ENCODE assay signal across 18 mouse cellular contexts in genomic region chr9:8977775-8978174, GRCm38 (mm10). TPM values are rescaled to one million over a fixed set of nuclear protein-coding genes. Genes with fewer than 3 reads are reported as not detected.
A peak's percentile ranks its signal among the peaks of the same experiment; 100 is the strongest.
DNase-seq lines count a peak whose midpoint lies in the region; ATAC-seq and TF ChIP-seq lines count a peak whose summit lies in the region.
"Had no signal": no experiment of that assay in that cellular context is flagged by ENCODE, and none has a peak within 500 bp of the region (broad histone marks: within the 10 kb centered on the region; RNA-seq: fewer than 3 reads in every experiment).

No protein-coding gene starts in this region.

- no peak overlapping the region for H3K27ac ChIP-seq in hindbrain, embryonic 16.5 days (ENCODE audit: low read depth, low read length)
- H3K27ac ChIP-seq in hindbrain, embryonic 11.5 days (ENCODE audit: low read depth, low read length), result no peak overlapping the region
- H3K27ac ChIP-seq in heart, embryonic 11.5 days (ENCODE audit: low read depth, low read length), result no peak overlapping the region
- H3K27ac ChIP-seq: liver, embryonic 15.5 days had no signal

- no peak for TF ChIP-seq CTCF in brain, embryonic 14.5 days (IDR thresholded peaks at IDR 0.05; ENCODE audit: borderline replicate concordance, extremely low read depth, insufficient read depth, insufficient read length)

- no peak overlapping the region for H3K9ac ChIP-seq in hindbrain, embryonic 16.5 days (ENCODE audit: low read depth, low read length)
- H3K9ac ChIP-seq in hindbrain, embryonic 11.5 days (ENCODE audit: low read depth, low read length), result no peak overlapping the region
- no peak overlapping the region for H3K9ac ChIP-seq in heart, embryonic 11.5 days (ENCODE audit: low read depth, low read length)
- H3K9ac ChIP-seq: liver, embryonic 15.5 days had no signal

- no peak overlapping the region for H3K4me2 ChIP-seq in hindbrain, embryonic 16.5 days (ENCODE audit: low read length)
- H3K4me2 ChIP-seq in hindbrain, embryonic 11.5 days (replicated peaks; ENCODE audit: low read depth, low read length), result no peak overlapping the region
- H3K4me2 ChIP-seq in heart, embryonic 11.5 days, result no peak overlapping the region
- H3K4me2 ChIP-seq: liver, embryonic 15.5 days had no signal

- peak; percentile 63; the same call in 1 of the 2 replicates for ATAC-seq in hindbrain, embryonic 16.5 days
- no peak for ATAC-seq in hindbrain, embryonic 11.5 days (ENCODE audit: low FRiP score)
- ATAC-seq in heart, embryonic 11.5 days (replicated peaks; ENCODE audit: insufficient number of reproducible peaks, low FRiP score, low TSS enrichment), result no peak
- ATAC-seq: intestine, postnatal 0 days had no signal

- no peak for TF ChIP-seq POLR2A in brain, embryonic 14.5 days (IDR thresholded peaks at IDR 0.05; ENCODE audit: borderline replicate concordance, extremely low read depth, insufficient read depth, insufficient read length, poor library complexity, severe bottlenecking)

- no peaks in the 10 kb centered on the region for H3K27me3 ChIP-seq in hindbrain, embryonic 16.5 days (replicated peaks; ENCODE audit: control insufficient read depth, insufficient read depth, low read length)
- H3K27me3 ChIP-seq in hindbrain, embryonic 11.5 days (ENCODE audit: control insufficient read depth, insufficient read depth, low read length), result no peaks in the 10 kb centered on the region
- no peaks in the 10 kb centered on the region for H3K27me3 ChIP-seq in heart, embryonic 11.5 days (ENCODE audit: control insufficient read depth, insufficient read depth, low read length)
- H3K27me3 ChIP-seq: liver, embryonic 15.5 days had no signal

- no peaks in the 10 kb centered on the region for H3K36me3 ChIP-seq in hindbrain, embryonic 16.5 days (ENCODE audit: control insufficient read depth, insufficient read depth, low read length)
- no peaks in the 10 kb centered on the region for H3K36me3 ChIP-seq in hindbrain, embryonic 11.5 days (ENCODE audit: control insufficient read depth, insufficient read depth, low read length)
- H3K36me3 ChIP-seq in heart, embryonic 11.5 days (ENCODE audit: control insufficient read depth, insufficient read depth, low read length), result no peaks in the 10 kb centered on the region
- H3K36me3 ChIP-seq: liver, embryonic 15.5 days had no signal

- no peaks in the 10 kb centered on the region for H3K9me3 ChIP-seq in hindbrain, embryonic 16.5 days (ENCODE audit: control insufficient read depth, low read length)
- no peaks in the 10 kb centered on the region for H3K9me3 ChIP-seq in hindbrain, embryonic 11.5 days (ENCODE audit: control insufficient read depth, low read length)
- H3K9me3 ChIP-seq in heart, embryonic 11.5 days (replicated peaks; ENCODE audit: control insufficient read depth, low read length), result no peaks in the 10 kb centered on the region
- H3K9me3 ChIP-seq: liver, embryonic 15.5 days had no signal

- H3K4me3 ChIP-seq in hindbrain, embryonic 16.5 days (ENCODE audit: low read length), result no peak overlapping the region
- no peak overlapping the region for H3K4me3 ChIP-seq in hindbrain, embryonic 11.5 days (ENCODE audit: low read depth, low read length)
- no peak overlapping the region for H3K4me3 ChIP-seq in heart, embryonic 11.5 days (ENCODE audit: low read depth, low read length)
- H3K4me3 ChIP-seq: liver, embryonic 15.5 days; myocyte had no signal

- no peak for DNase-seq in hindbrain, embryonic 11.5 days (ENCODE audit: low spot score)
- peak; percentile 62 for DNase-seq in brain, embryonic 14.5 days (ENCODE audit: low read depth)
- peak; percentile 11 to 24 for DNase-seq in frontal cortex, postnatal 10 days (ENCODE audit: low spot score in 2 of 2)
- DNase-seq in right cerebral cortex, adult 2 months (ENCODE audit: low spot score in 2 of 2), result peak; percentile 65 to 69
- no peak for DNase-seq in adrenal gland, postnatal 36 days
- DNase-seq in spleen, postnatal 36 days (ENCODE audit: low spot score in 2 of 2), result no peak
- DNase-seq: B cell, adult 2 months; cerebellum, adult 8-10 months; lung, postnatal 4 days had no signal

- no peaks in the 10 kb centered on the region for H3K4me1 ChIP-seq in hindbrain, embryonic 16.5 days (ENCODE audit: control insufficient read depth, insufficient read depth, low read depth, low read length)
- H3K4me1 ChIP-seq in hindbrain, embryonic 11.5 days (replicated peaks; ENCODE audit: control insufficient read depth, insufficient read depth, low read length), result no peaks in the 10 kb centered on the region
- H3K4me1 ChIP-seq in heart, embryonic 11.5 days (ENCODE audit: control insufficient read depth, insufficient read depth, low read length), result no peaks in the 10 kb centered on the region
- H3K4me1 ChIP-seq: liver, embryonic 15.5 days had no signal

- 49% methylated on average over 2 of the region's 2 CpGs for WGBS in hindbrain, embryonic 16.5 days
- WGBS in hindbrain, embryonic 11.5 days, result 61% methylated on average over 2 of the region's 2 CpGs
- WGBS in heart, embryonic 11.5 days (ENCODE audit: insufficient replicate concordance), result 66% methylated on average over 2 of the region's 2 CpGs

RNA-seq across cellular contexts. Expression of gene Gm16485, which starts 6.2 kb away (rescaled TPM):
- 0.40 and 0.53 TPM in 2 replicates for polyA plus RNA-seq in hindbrain, embryonic 16.5 days (2015; fragmentation: Nextera tagmentation; extraction: Ambion mirVana)
- polyA plus RNA-seq in hindbrain, embryonic 11.5 days (2014; fragmentation: Nextera tagmentation; extraction: Ambion mirVana), result 0.06 TPM in 1 of 2 replicates, not detected in the other
- polyA plus RNA-seq in brain, embryonic 14.5 days (2012; rRNA removed), result 0.57 and 1.00 TPM in 2 replicates
- not detected for total RNA-seq in adrenal gland, postnatal 36 days (2021)
- polyA plus RNA-seq in heart, embryonic 11.5 days (2014; fragmentation: Nextera tagmentation; extraction: Ambion mirVana), result not detected in 2 replicates
- total RNA-seq: ES-E14 had no signal
- polyA plus RNA-seq: gonadal fat pad, adult 2 months; heart, embryonic 16.5 days; limb, embryonic 11.5 days; liver, embryonic 15.5 days; myocyte had no signal

Comparison
In these comparisons a context has a peak if more than half of its experiments do, and no peak if none do; other contexts are left out.
1. DNase-seq: peak in brain, embryonic 14.5 days (single experiment), frontal cortex, postnatal 10 days (2 of 2) and right cerebral cortex, adult 2 months (2 of 2); none in hindbrain, embryonic 11.5 days (single experiment), adrenal gland, postnatal 36 days (0 of 2) and spleen, postnatal 36 days (0 of 2).